Comparison of ENCODE assay signal across 15 mouse cellular contexts in genomic region chr19:31337863-31338217, GRCm38 (mm10).
DNase-seq lines count a peak whose midpoint lies in the region; ATAC-seq and TF ChIP-seq lines count a peak whose summit lies in the region.
"Had no signal": no experiment of that assay in that cellular context is flagged by ENCODE, and none has a peak within 500 bp of the region (broad histone marks: within the 10 kb centered on the region; RNA-seq: fewer than 3 reads in every experiment).

No protein-coding gene starts in this region.

- no peak overlapping the region for H3K9ac ChIP-seq in liver, postnatal 0 days (replicated peaks)
- H3K9ac ChIP-seq in forebrain, postnatal 0 days = no peak overlapping the region
- H3K9ac ChIP-seq: embryonic facial prominence, embryonic 15.5 days; limb, embryonic 12.5 days had no signal

- H3K4me2 ChIP-seq in liver, postnatal 0 days (ENCODE audit: low read depth, low read length) = peak overlapping the region; percentile 47
- no peak overlapping the region for H3K4me2 ChIP-seq in forebrain, postnatal 0 days (ENCODE audit: low read depth)
- H3K4me2 ChIP-seq: embryonic facial prominence, embryonic 15.5 days; limb, embryonic 12.5 days had no signal

- peak overlapping the region; percentile 72 for H3K27ac ChIP-seq in liver, postnatal 0 days (ENCODE audit: low read depth)
- no peak overlapping the region for H3K27ac ChIP-seq in forebrain, postnatal 0 days (ENCODE audit: low read depth, low read length)
- H3K27ac ChIP-seq: embryonic facial prominence, embryonic 15.5 days; limb, embryonic 12.5 days had no signal

- no peak overlapping the region for H3K4me3 ChIP-seq in liver, postnatal 0 days (ENCODE audit: low read depth, low read length)
- H3K4me3 ChIP-seq in forebrain, postnatal 0 days (ENCODE audit: low read depth, low read length) = no peak overlapping the region
- H3K4me3 ChIP-seq: embryonic facial prominence, embryonic 15.5 days; limb, embryonic 12.5 days had no signal

- peak; percentile 66 for ATAC-seq in liver, postnatal 0 days
- no peak for ATAC-seq in forebrain, postnatal 0 days
- ATAC-seq: intestine, postnatal 0 days had no signal

- peaks cover 8% of the 10 kb centered on the region for H3K4me1 ChIP-seq in liver, postnatal 0 days (ENCODE audit: insufficient read depth)
- no peaks in the 10 kb centered on the region for H3K4me1 ChIP-seq in forebrain, postnatal 0 days (ENCODE audit: insufficient read depth)
- H3K4me1 ChIP-seq: embryonic facial prominence, embryonic 15.5 days had no signal

- H3K9me3 ChIP-seq in liver, postnatal 0 days (ENCODE audit: low read length) = no peaks in the 10 kb centered on the region
- no peaks in the 10 kb centered on the region for H3K9me3 ChIP-seq in forebrain, postnatal 0 days (ENCODE audit: low read length)
- H3K9me3 ChIP-seq: embryonic facial prominence, embryonic 15.5 days; limb, embryonic 12.5 days had no signal

- no peaks in the 10 kb centered on the region for H3K27me3 ChIP-seq in liver, postnatal 0 days (ENCODE audit: insufficient read depth, low read length)
- no peaks in the 10 kb centered on the region for H3K27me3 ChIP-seq in forebrain, postnatal 0 days (ENCODE audit: insufficient read depth, low read length)
- H3K27me3 ChIP-seq: embryonic facial prominence, embryonic 15.5 days; limb, embryonic 12.5 days had no signal

- 0 out of 2 replicates have a peak, but pooled peaks have one; percentile 18 for TF ChIP-seq EP300 in liver, postnatal 0 days (IDR thresholded peaks at IDR 0.05; ENCODE audit: low read depth)

- H3K36me3 ChIP-seq in liver, postnatal 0 days (replicated peaks; ENCODE audit: insufficient read depth, low read length) = no peaks in the 10 kb centered on the region
- no peaks in the 10 kb centered on the region for H3K36me3 ChIP-seq in forebrain, postnatal 0 days (ENCODE audit: insufficient read depth)
- H3K36me3 ChIP-seq: embryonic facial prominence, embryonic 15.5 days; limb, embryonic 12.5 days had no signal

- TF ChIP-seq CTCF in liver, postnatal 0 days (IDR thresholded peaks at IDR 0.05; ENCODE audit: low read depth) = no peak
- no peak for TF ChIP-seq CTCF in forebrain, postnatal 0 days (IDR thresholded peaks at IDR 0.05; ENCODE audit: low read depth)

- 26% methylated on average over 6 of the region's 6 CpGs for WGBS in liver, postnatal 0 days (ENCODE audit: insufficient replicate concordance)
- 81% methylated on average over 6 of the region's 6 CpGs for WGBS in forebrain, postnatal 0 days

- DNase-seq in CD4-positive helper T cell, adult 2 months (ENCODE audit: low read depth, low spot score) = peak; percentile 76
- DNase-seq in T-cell, adult 2 months (ENCODE audit: low spot score) = peak; percentile 45
- peak; percentile 22 for DNase-seq in liver, postnatal 0 days
- peak; percentile 73 for DNase-seq in spleen, postnatal 36 days (ENCODE audit: low spot score in 2 of 2)
- DNase-seq in kidney, adult 8-10 months = no peak
- no peak for DNase-seq in forebrain, postnatal 0 days
- no peak for DNase-seq in urinary bladder, postnatal 10 days (ENCODE audit: low spot score)
- DNase-seq in kidney, postnatal 36 days = no peak
- DNase-seq: adrenal gland, adult 8-10 months; cerebellum, postnatal 25 days; heart, adult 11 months; retina, postnatal 1 day had no signal

Comparison
In these comparisons a context has a peak if more than half of its experiments do, and no peak if none do; other contexts are left out.
1. DNase-seq: peak in CD4-positive helper T cell, adult 2 months (single experiment), T-cell, adult 2 months (single experiment), liver, postnatal 0 days (single experiment) and spleen, postnatal 36 days (2 of 2); none in kidney, adult 8-10 months (0 of 2), forebrain, postnatal 0 days (single experiment), urinary bladder, postnatal 10 days (single experiment) and kidney, postnatal 36 days (0 of 2).